Mouse (Mus musculus): ENCODE data around the gene Epb41l3. TPM values are rescaled to one million over a fixed set of nuclear protein-coding genes. Genes with fewer than 3 reads are reported as not detected.

Gene Epb41l3
- polyA plus RNA-seq, 1 experiment from 2014 or later, result 134 TPM

DNA sequence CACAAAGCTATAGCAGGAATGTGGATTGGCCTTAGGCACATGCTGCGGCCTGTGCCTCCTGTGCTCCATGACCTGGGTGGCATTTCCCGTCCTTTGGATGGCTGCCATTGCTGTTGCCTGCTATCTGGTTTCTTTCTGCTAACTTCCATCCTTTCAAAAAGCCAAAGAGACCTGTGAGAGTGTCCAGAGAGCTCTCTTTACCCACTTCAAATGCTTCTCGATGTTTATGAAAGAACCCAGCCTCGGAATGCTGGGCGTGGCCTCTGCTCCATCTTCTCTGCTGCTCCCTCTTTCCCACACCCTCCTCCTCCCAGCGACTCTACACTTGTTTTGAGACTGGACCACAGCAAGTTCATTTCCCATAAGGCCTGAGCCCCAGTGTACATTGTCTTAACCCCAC lies 120.3 kb downstream of the Epb41l3 start:
- Histone ChIP-seq H3K4me2 (no peak overlapping the region), H3K4me3 (replicated peaks) (no peak overlapping the region), H3K36me3 (no peaks in the 10 kb centered on the region), H3K4me1 (peaks cover 24% of the 10 kb centered on the region), H3K27me3 (replicated peaks) (no peaks in the 10 kb centered on the region), H3K27ac (replicated peaks) (no peak overlapping the region), H3K9ac (replicated peaks) (no peak overlapping the region), H3K9me3 (replicated peaks) (no peaks in the 10 kb centered on the region)
- whole genome bisulfite sequencing, result 84% methylated on average over 6 of the region's 6 CpGs
- ATAC-seq (ENCODE audit: low FRiP score), result no peak

DNA sequence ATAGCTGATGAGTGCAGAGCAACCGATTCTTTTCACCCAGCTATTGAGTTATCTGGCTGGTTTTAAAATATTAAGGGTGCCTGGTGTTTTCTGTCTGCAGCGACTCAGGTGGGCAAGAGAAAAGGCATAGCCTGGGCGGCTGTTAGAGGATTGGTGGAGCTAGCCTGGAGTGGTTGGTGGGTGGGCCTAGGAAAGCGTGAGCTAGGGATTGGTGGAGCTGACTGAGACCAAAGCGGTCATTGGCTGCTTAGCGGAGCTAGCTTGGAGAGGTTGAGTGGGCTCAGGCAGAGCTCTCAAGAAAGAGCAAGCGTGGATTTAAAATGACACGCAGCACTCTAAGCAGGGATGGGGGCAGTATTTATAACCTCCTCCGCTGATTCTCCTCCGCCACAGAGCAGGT lies 121.2 kb downstream of the Epb41l3 start:
- no peaks in the 10 kb centered on the region for H3K36me3 ChIP-seq
- WGBS, result 86% methylated on average over 10 of the region's 10 CpGs
- no peak for ATAC-seq (ENCODE audit: low FRiP score)

DNA sequence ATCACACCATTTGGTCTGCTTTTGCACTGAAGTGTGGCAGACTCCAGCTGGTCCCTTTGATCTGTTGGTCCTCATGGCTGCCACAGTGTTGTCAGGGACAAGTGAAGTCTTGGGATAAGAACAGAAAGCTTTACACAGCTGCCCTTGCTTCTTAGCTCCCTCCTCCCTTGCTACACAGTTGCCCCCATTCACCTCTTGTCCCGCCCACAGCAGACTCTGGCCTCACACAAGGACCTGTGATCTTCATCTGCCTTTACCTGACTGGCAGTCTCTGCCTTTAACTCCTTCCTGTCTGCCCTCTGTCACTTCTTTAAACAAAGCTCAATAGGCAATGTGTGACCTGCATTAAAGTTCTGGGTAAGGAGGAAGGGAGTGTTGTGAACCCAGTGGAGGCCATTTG lies 123.3 kb downstream of the Epb41l3 start:
- no peak overlapping the region for H3K27ac ChIP-seq (replicated peaks)
- H3K4me1 ChIP-seq, result peaks cover 10% of the 10 kb centered on the region
- no peak overlapping the region for H3K4me2 ChIP-seq
- no peak overlapping the region for H3K9ac ChIP-seq (replicated peaks)
- 65% methylated on average over 1 of the region's 1 CpGs for WGBS
- no peak overlapping the region for H3K4me3 ChIP-seq (replicated peaks)
- ATAC-seq (ENCODE audit: low FRiP score), result no peak
- H3K27me3 ChIP-seq (replicated peaks), result no peaks in the 10 kb centered on the region
- no peaks in the 10 kb centered on the region for H3K9me3 ChIP-seq (replicated peaks)
- no peaks in the 10 kb centered on the region for H3K36me3 ChIP-seq

More for the DNA sequence above, 121.2 kb downstream of the Epb41l3 start:
- H3K27me3 ChIP-seq (replicated peaks), result no peaks in the 10 kb centered on the region
- no peak overlapping the region for H3K4me3 ChIP-seq (replicated peaks)
- H3K4me1 ChIP-seq, result peaks cover 24% of the 10 kb centered on the region
- H3K9me3 ChIP-seq (replicated peaks), result no peaks in the 10 kb centered on the region
- no peak overlapping the region for H3K27ac ChIP-seq (replicated peaks)
- H3K4me2 ChIP-seq, result no peak overlapping the region
- no peak overlapping the region for H3K9ac ChIP-seq (replicated peaks)

DNA sequence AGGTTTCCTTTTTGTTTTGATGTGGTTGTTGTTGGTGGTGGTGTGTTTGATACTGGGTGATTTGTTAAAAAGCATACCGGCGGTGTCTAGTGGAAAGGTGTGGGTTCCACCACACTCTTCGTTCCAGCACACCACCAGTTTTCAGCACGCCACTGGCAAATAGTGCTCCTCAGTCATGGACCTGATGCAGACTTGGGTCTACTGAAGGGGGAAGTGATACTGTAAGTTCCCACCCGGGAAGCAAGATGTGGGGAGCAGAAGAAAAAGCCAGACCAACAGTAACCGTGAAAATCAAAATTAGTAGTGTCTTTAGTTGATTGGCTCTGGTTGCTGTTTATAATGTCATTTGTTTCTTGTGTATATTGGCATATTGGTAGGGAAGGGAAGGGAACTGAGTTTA lies 124.3 kb downstream of the Epb41l3 start:
- Histone ChIP-seq H3K9ac (replicated peaks) (no peak overlapping the region), H3K36me3 (no peaks in the 10 kb centered on the region), H3K9me3 (replicated peaks) (no peaks in the 10 kb centered on the region), H3K27ac (replicated peaks) (no peak overlapping the region), H3K4me3 (replicated peaks) (no peak overlapping the region), H3K4me2 (no peak overlapping the region), H3K27me3 (replicated peaks) (no peaks in the 10 kb centered on the region), H3K4me1 (peaks cover 3% of the 10 kb centered on the region; the same call in 1 of the 2 replicates)
- ATAC-seq (ENCODE audit: low FRiP score), result no peak
- WGBS, result 86% methylated on average over 6 of the region's 6 CpGs

DNA sequence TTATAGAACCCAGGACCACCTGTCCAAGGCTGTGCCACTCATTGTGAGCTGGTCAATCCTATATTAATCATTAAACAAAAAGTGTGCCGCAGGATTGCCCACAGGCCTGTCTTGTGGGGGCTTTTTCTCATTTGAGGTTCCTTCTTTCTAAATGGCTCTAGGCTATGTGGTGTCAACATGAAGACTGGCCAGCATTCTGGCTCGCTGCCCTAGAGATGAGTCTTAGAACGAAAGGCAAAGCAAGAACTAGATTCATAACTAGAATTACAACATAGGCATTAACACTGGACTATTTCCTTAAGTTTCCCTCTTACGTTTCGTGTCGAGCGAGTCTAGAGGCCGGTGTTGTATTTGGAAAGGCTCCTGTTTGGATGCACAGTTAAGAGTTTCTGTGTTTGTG lies 125.5 kb downstream of the Epb41l3 start:
- no peaks in the 10 kb centered on the region for H3K9me3 ChIP-seq (replicated peaks)
- H3K4me2 ChIP-seq, result no peak overlapping the region
- ATAC-seq (ENCODE audit: low FRiP score), result no peak
- H3K27ac ChIP-seq (replicated peaks), result no peak overlapping the region
- 94% methylated on average over 8 of the region's 8 CpGs for WGBS
- peaks cover under 1% of the 10 kb centered on the region; the same call in 1 of the 2 replicates for H3K4me1 ChIP-seq
- no peaks in the 10 kb centered on the region for H3K36me3 ChIP-seq
- H3K4me3 ChIP-seq (replicated peaks), result no peak overlapping the region
- no peak overlapping the region for H3K9ac ChIP-seq (replicated peaks)
- H3K27me3 ChIP-seq (replicated peaks), result no peaks in the 10 kb centered on the region

DNA sequence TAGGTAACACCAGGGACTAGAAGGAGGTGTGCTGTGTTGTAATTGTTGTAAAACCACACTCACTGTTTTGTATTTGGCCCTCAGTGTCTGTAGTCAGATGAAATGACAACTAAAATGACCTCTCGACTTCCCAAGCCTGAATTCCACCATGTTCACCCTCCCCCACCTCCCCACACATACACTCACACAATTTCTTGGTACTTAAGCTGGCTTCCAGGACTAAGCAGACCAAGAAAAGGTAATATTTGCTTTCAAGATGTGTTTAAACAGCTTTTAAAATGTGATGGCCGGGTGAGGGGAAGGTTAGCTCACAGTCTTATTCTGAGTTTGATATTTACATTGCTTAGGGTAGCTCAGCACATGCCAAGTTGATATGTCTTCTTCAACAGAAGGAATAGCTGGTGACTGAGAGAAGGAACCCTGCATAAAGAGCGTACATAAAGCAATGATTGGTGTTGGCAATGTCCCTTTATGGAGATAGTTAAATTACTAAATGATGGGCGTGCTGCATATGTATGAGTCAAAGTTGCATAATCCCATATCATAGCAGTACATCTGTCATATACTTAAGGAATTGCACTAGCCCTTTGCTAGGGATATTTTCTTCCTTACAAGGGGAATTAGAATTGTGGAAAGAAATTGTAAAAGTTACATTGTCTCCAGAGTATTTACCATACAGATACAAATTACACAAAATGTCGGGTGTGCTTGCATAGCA lies 130.0 kb downstream of the Epb41l3 start:
- no peak for ATAC-seq (ENCODE audit: low FRiP score)
- Histone ChIP-seq H3K9ac (replicated peaks) (no peak overlapping the region), H3K4me2 (no peak overlapping the region), H3K9me3 (replicated peaks) (no peaks in the 10 kb centered on the region), H3K4me3 (replicated peaks) (no peak overlapping the region), H3K36me3 (peaks cover 8% of the 10 kb centered on the region), H3K27ac (replicated peaks) (no peak overlapping the region), H3K27me3 (replicated peaks) (no peaks in the 10 kb centered on the region), H3K4me1 (peaks cover 10% of the 10 kb centered on the region)
- WGBS, result 88% methylated on average over 5 of the region's 5 CpGs

DNA sequence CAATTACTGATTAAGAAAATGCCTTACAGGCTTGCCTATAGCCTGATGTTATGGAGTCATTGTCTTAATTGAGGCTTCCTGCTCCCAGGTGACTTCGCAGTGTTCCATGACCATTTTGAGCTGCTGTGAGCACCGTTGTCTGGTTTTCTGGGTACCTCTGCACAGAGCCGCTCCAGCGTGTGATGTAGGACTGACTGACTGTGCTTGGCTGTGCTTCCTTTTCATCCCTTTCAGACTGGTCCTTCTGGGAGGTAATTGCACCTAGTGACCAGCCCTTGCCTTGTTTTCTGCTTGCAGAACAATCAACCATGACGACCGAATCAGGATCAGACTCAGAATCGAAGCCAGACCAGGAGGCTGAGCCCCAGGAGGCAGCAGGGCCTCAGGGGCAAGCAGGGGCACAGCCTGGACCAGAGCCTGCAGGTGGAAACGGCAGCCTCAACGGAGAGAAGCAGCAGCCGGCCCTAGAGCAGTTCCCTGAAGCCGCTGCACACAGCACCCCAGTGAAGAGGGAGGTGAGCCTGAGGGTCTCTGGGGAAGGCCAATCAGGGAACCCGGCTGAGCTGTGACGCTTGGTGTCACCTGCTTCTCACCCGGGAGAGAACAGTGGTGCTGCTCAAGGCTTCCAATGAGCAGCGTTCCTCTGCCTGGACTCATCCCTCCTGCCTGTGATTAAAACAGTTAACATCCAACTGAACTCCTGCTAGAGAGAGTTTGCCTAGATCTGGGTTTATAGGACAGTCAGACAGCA lies 132.3 kb downstream of the Epb41l3 start:
- Histone ChIP-seq H3K36me3 (peaks cover 9% of the 10 kb centered on the region), H3K4me3 (replicated peaks) (no peak overlapping the region), H3K9ac (replicated peaks) (no peak overlapping the region), H3K4me2 (no peak overlapping the region), H3K9me3 (replicated peaks) (no peaks in the 10 kb centered on the region), H3K27me3 (replicated peaks) (no peaks in the 10 kb centered on the region), H3K27ac (replicated peaks) (no peak overlapping the region), H3K4me1 (peaks cover 10% of the 10 kb centered on the region)
- ATAC-seq (ENCODE audit: low FRiP score), result peak; percentile 53; the same call in 1 of the 2 replicates
- 22% methylated on average over 15 of the region's 15 CpGs for whole genome bisulfite sequencing

DNA sequence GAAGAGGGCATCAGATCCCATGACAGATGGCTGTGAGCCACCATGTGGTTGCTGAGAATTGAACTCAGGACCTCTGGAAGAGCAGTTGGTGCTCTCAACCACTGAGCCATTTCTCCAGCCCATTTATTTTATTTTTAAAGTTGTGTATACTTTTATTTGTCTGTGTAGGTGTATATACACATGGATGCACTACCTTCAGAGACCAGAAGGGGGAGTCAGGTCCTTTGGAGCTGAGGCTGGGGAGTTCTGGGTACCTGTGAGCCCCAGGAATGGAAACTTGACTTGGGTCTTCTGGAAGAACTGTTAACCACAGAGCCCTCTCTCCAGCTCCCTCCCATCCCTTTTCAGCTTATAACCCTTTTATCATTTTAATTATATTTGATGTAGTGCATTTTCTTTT lies 135.6 kb downstream of the Epb41l3 start:
- no peak for ATAC-seq (ENCODE audit: low FRiP score)
- H3K27ac ChIP-seq (replicated peaks), result no peak overlapping the region

DNA sequence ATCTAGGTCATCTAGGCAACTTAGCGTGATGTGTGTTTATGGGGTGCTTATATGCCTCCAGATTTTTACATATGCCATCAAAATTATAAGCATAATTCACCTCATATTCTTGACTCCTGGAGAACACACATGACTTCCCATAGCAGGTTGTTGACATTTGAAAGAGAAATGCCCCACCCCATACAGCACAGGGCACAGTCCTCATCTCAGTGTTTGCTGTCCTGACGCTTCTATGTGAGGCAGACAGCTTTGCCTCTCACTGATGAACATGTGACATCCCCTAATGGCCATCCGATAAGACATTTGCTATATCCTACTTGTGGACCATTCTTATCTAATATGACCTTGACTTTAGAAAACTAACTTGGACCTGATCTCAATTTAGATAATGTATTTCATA lies 140.6 kb downstream of the Epb41l3 start:
- Histone ChIP-seq H3K4me2 (no peak overlapping the region), H3K9ac (replicated peaks) (no peak overlapping the region), H3K9me3 (replicated peaks) (no peaks in the 10 kb centered on the region), H3K4me1 (no peaks in the 10 kb centered on the region), H3K27ac (replicated peaks) (no peak overlapping the region), H3K27me3 (replicated peaks) (no peaks in the 10 kb centered on the region), H3K4me3 (replicated peaks) (no peak overlapping the region), H3K36me3 (peaks cover 6% of the 10 kb centered on the region; the same call in 1 of the 2 replicates)
- 94% methylated on average over 3 of the region's 3 CpGs for WGBS
- ATAC-seq (ENCODE audit: low FRiP score), result no peak

More for the DNA sequence above, 135.6 kb downstream of the Epb41l3 start:
- no peak overlapping the region for H3K4me3 ChIP-seq (replicated peaks)
- no peak overlapping the region for H3K4me2 ChIP-seq
- H3K9ac ChIP-seq (replicated peaks), result no peak overlapping the region
- peaks cover 10% of the 10 kb centered on the region for H3K4me1 ChIP-seq
- peaks cover 10% of the 10 kb centered on the region for H3K36me3 ChIP-seq
- no peaks in the 10 kb centered on the region for H3K9me3 ChIP-seq (replicated peaks)
- H3K27me3 ChIP-seq (replicated peaks), result no peaks in the 10 kb centered on the region

DNA sequence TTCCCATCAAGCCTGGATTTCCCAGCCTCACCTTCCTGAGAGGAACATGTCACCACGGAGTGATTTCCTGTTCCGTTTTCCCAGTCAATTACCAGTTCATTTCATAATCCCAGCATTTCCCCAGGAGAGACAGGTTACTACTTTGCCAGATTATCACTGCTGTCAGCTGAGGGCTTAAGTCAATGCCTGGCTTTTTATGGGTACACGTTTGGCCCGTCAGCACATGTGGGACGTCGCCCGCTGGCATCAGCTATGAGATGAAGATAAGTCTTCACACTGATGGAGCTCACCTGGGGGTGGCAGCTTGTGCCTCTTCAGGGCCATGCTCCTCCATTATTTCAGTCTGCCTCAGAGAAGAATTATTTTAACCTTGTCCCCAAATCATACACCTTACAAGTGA lies 145.4 kb downstream of the Epb41l3 start:
- 59% methylated on average over 7 of the region's 7 CpGs for WGBS

DNA sequence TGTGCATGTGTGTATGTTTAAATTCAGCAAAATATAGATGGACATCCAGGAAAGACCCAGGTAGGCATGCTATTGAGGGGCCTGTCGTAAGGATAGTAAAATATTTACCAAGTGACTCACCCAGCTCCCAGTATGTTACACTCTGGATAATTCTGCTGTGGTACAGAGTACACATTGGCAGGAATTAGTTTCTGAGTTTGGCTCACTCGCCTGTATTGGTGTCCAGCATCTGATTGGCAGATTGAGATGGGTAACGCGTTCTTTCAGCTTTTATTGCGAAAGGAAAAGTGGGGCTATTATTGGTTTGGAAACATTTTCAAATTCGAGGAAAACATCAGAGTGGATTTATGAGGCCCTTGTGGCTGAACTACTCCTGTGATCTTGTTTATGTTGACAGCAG lies 145.9 kb downstream of the Epb41l3 start:
- Histone ChIP-seq H3K4me2 (no peak overlapping the region), H3K36me3 (0 out of 2 replicates have a peak, but pooled peaks cover 4% of the 10 kb centered on the region), H3K9me3 (replicated peaks) (no peaks in the 10 kb centered on the region), H3K4me1 (peaks cover 11% of the 10 kb centered on the region), H3K27me3 (replicated peaks) (no peaks in the 10 kb centered on the region), H3K9ac (replicated peaks) (no peak overlapping the region), H3K4me3 (replicated peaks) (no peak overlapping the region), H3K27ac (replicated peaks) (no peak overlapping the region)
- ATAC-seq (ENCODE audit: low FRiP score), result no peak; the same call in 1 of the 2 replicates
- 53% methylated on average over 6 of the region's 6 CpGs for WGBS

More for the DNA sequence above, 145.4 kb downstream of the Epb41l3 start:
- ATAC-seq (ENCODE audit: low FRiP score), result no peak
- H3K4me3 ChIP-seq (replicated peaks), result no peak overlapping the region
- H3K27ac ChIP-seq (replicated peaks), result no peak overlapping the region
- H3K4me1 ChIP-seq, result peaks cover 11% of the 10 kb centered on the region
- no peak overlapping the region for H3K9ac ChIP-seq (replicated peaks)
- H3K9me3 ChIP-seq (replicated peaks), result no peaks in the 10 kb centered on the region
- H3K4me2 ChIP-seq, result no peak overlapping the region
- no peaks in the 10 kb centered on the region for H3K27me3 ChIP-seq (replicated peaks)
- H3K36me3 ChIP-seq, result peaks cover 6% of the 10 kb centered on the region; the same call in 1 of the 2 replicates

Data from neural tube, embryonic 15.5 days (tissue).